Mouse (Mus musculus) c-Kit-negative CD71-positive TER-119-positive erythroid progenitor cells, embryonic 14.5 days (primary cell): Measurements from ENCODE around the gene Def6.
"Not testable (repeated sequence)": the region's sequence is repeated elsewhere in the genome, so short reads cannot be mapped to it uniquely, and the experiment has no call there.

Source experiments
- DNase-seq: peaks from one replicate; pipeline ENCODE4 v3.0.0-alpha.2; 2013; ENCODE audit warnings: low read depth, low spot score

The Def6 gene

DNA sequence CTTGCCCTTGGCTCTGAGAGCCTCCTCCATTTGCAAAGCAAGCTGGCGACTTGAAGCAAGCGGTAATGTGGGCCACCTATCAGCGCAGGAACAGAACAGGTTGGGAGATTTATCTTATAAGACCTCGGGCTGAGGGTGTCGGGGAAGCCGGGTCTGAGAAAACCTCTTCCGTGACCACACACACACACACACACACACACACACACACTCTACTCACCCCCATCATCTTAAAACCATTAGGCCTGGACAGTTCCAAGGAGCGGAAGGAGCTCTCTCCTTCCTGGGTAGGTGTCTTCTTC is 685 bp downstream of the Def6 start:
- no peak for DNase-seq

DNA sequence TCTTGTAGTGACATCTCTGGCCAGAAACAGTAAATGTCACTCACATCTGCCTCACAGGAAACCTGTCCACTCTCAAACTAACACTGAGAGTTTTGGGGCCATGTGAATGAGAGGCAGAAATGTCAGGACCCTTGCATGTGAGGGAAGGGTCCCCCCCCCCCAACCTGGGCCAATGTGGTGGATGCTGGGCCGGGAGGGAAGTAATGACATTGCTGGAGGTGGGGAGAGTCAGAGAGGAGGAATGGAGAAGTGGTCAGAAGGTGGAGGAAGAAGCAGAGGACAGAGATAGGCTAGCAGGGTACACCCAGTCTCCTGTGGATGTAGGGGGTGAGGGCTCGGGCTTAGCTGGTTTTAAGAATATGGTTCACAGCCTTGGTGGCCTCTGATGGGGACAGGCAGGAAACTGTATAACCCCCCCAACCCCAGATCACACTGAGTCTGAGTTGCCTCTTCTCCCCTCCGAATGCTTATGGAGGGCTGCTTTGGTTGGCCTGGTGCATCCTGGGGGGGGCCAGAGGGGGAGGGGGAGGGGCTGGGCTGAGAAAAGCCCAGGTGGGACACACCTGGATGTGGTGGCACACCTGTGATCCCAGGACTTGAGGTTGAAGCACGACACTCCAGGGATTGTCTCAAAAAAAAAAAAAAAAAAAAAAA is 2.0 kb downstream of the Def6 start:
- DNase-seq = no peak

DNA sequence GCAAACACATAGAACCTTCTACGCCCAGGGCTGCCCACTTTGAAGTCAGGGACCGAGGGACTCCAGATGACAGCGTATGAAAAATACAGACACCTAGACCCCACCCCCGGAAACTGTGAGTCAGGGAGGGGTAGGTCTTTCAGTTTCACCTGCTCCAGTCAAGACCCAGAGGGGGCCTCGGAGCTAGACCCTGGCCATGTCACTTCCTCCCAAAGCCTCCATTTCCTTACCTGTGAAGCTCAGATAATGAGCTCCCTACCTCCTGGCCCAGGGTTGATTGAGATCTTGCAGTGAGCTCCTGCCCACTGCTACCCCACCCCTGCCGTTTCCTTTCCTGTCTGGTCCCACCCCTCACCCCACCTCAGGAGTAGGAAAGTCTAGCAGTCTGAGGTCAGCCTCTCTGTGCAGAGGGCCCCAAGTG is 4.4 kb downstream of the Def6 start:
- DNase-seq = no peak

DNA sequence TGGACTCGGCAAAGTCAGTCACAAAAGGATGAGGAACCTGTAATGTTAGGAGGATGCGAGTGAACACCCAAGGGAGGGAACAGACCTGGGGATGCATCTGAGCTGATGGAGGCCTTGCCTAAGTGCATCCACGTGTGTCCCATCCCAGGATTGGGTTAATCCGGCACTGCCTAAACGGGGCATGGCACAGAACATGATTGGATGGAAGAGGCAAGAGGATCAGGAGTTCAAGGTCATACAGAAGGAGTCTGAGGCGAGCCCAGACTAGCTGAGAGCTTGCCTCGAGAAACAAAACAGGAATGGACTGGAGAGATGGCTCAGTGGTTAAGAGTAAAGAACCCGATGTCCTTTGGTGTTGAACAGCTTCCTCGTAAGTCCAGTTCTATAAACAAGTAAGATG is 4.8 kb downstream of the Def6 start:
- no peak for DNase-seq

DNA sequence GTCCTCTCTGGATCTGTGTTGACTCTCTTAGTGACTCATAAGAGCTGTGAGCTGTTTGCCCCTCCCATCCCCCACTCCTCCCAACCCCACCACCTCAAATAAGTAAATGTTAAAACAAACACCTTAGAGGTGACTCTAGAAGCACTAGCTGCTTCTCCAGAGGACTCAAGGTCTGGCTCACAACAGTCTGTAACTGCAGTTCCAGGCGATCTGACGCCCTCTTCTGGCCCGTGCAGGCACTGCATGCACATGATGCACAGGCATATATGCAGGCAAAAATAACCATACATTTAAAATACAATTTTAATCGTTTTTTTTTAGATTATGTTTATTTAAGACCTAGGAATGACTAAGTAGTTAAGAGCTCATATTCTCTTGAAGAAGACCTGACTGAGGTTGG is 5.7 kb downstream of the Def6 start:
- DNase-seq = no peak

DNA sequence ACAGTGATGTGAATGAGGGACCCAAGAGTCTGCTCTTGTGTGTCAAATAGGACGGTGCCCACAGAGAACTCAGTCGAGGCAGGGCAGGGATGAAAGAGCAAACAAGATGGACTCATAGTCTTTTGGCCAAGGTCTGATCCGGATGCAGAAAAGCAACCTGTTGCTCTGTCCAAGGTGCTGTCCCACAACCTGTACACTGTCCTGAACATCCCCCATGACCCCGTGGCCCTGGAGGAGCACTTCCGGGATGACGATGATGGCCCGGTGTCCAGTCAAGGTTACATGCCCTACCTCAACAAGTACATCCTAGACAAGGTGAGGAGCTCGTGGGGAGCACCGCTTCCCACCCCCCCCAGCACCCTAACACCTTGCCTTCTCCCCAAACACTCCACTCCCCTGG is 9.2 kb downstream of the Def6 start:
- no peak for DNase-seq

DNA sequence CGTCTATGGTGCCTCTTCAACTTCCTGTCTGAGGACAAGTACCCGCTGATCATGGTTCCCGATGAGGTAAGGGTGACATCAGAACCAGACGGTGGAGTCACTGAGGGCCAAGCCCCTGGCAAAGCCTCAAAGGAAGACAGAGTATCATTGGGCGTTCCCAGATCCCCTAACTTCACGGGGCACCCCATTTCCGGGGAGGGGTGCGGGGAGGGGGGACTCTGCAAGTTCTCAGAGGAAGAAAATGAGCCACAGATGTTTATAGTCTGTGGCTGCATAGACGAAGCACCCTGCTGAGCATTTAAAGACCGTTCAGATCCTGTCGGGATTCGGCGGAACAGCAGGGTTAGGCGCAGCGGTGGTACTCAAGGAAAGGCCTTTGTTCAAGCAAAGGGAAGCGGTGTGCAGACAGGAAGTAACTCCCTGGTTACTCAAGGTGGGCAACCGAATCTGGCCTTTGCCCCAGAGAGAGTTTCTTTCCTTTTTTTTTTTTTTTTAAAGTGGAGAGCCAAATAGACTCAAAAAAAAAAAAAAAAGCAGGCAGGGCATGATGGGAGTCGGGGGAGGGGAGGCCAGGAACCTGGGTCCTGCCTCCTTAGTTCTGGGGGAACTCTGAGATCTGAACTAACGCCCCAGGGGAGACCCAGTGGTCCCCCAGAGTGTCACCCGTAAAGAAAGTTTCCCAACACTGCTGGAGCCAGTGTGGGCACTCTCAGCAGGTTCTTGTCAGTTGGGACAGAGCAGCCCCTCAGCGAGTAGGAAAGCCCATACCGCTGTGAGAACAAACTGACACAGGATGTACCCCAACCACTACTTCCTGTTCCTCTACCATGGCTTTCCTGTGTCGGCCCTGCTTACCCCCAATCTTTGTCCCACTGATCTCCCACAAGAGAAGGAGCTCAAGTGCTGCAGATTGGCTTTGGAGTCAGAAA is 10.4 kb downstream of the Def6 start:
- no peak for DNase-seq

DNA sequence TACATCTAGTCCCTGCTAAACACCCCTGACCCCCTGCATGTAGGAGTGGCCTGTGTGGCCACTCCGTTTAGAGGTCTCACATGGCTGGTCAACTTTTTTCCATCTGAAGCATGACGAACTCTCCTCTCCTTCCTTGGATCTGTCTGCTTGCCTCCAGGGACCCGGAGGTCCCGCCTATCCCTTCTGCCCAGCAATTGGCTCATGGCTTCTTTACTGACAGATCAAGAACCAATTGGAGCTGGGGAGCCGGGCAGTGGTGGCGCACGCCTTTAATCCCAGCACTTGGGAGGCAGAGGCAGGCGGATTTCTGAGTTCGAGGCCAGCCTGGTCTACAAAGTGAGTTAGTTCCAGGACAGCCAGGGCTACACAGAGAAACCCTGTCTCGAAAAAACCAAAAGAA is 14.9 kb downstream of the Def6 start:
- not testable (repeated sequence) for DNase-seq

DNA sequence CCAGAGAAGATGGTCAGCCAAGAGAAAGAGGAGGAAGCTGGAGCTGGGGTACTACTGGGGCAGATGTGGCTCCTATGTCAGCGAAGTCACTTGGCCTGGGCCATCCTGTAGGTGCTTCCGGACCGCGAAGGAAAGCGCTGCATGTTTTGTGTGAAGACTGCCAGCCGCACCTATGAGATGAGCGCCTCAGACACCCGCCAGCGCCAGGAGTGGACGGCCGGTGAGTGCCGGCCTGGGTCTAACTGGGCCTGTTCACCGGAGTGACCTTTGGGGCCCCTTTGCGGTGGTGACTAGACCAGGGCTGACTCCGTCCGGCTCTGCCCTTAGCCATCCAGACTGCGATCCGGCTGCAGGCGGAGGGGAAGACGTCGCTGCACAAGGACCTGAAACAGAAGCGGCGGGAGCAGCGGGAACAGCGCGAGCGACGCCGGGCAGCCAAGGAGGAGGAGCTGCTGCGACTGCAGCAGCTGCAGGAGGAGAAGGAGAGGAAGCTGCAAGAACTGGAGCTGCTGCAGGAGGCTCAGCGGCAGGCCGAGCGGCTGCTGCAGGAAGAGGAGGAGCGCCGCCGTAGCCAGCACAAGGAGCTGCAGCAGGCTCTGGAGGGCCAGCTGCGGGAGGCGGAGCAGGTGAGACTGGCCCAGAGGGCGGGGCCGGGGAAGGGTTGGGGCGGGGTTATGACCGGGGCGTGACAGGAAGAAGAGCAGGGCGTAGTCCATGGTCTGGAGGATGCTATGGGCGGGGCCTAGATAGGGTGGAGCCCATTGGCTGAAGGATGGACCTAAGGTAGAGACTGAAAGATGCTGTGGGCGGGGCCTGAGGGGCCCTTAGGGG is 16.2 kb downstream of the Def6 start:
- peak; percentile 93 for DNase-seq

DNA sequence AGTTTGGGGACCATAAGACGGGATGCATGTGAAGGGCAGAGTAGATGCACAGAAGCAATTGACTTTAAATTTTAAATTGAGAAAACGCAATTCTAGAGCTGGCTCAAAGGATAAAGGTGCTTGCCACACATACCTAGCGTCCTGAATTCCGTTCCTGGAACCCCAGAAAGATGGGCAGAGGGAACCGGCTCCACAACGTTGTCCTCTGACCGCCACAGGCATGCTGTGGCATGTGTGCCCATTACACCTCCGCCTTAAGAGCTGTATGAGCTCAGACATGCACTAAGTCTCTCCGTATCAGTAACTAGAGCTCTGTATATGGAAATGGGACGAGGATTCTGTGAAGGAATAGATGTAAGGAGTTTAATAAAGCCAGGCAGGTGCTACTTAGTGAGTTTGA is 17.0 kb downstream of the Def6 start:
- no peak for DNase-seq

DNA sequence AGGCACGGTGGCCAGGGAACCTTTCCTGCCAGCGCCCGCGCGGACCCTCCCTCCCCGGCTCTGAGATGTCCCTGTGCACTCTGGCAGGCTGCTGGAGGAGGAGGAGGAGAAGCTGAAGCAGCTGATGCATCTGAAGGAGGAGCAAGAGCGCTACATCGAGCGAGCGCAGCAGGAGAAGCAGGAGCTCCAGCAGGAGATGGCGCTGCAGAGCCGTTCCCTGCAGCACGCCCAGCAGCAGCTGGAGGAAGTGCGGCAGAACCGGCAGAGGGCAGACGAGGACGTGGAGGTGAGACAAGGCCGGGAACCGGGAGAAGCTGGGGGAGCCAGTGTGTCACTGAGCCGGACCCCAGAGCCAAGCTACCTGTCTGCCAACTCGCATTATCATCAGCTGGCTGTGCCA is 18.4 kb downstream of the Def6 start:
- DNase-seq = no peak

DNA sequence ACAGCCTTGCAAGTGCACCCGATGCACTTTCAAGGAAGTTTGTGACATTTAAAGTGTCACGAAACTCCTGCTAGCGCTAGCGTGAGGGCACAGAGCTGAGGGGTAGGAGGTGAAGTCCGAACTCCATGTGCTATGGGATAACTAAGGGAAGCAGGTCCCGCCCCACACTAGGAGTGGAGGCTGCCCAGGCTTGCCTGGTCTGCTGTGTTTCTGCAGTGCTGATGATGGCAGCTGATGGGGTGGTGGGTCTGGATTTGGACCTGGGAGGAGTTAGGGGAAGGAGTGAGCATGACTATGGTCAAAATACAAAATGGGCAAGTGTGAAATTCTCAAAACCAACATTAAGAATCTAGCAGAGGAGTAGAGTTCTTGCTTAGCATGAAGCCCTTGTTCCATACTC is 22.9 kb downstream of the Def6 start:
- no peak for DNase-seq

DNA sequence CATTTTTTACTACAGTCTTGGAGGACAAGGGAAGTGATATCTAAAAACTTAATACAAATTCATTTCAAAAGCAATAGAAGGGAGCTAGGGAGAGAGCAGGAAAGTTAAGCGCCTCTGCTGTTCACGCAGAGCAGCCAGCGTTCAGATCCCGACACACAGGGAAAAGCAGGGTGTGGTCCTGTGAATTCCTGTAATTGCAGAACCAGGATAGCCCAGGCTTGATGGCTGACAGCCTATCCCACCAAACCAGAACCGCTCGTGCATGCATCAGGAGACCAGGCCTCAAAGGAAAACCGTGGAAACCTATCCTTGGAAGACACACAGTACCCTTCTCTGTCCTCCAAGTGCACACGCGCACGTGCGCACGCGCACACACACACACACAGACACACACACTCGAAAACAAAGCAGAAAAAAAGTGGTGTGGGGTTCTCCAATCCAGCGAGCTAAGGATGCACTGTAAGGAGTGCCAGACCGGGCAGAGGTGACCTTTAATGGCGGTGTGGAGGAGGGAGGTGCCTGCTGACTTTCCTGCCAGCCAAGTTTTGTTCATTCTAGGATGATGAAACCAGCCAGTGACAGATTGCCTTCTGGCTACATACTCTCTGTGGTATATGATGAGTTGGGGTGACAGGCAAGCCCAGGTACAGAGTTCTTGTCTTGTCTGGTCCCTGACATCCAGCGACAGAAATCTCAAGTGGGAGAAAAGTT is 23.6 kb downstream of the Def6 start:
- DNase-seq = no peak

DNA sequence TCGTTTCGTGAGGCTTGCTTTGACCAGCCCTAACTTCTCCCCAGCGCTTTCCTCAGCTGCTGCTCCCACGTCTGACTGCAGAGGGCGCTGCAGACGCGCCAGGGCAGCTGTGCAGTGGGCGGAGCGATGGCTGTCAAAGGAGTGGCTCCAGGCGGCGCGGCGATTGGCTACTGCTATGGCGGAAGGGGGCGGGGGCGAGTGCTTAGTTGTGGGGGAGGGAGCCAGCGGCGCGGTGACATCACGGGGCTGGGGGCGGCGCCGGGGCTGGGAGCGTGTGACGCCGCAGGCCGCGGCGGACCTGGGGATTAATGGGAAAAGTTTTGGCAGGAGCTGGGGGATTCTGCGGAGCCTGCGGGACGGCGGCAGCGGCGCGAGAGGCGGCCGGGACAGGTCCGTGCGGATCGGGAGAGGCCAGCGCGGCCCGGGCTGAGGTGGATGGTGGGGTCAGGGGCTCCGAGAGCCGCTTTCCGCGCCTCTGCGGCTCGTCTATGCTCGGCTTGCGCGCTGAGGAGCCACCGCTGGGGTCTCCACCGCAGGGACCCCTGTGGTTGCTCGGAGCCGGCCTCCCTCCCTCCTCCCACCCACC is 25.0 kb downstream of the Def6 start, which contains the start of gene Ppard:
Gene Ppard, plus strand, starts transcription at position 226 of the 586 bp plus-strand sequence.
- peak; percentile 94 for DNase-seq

DNA sequence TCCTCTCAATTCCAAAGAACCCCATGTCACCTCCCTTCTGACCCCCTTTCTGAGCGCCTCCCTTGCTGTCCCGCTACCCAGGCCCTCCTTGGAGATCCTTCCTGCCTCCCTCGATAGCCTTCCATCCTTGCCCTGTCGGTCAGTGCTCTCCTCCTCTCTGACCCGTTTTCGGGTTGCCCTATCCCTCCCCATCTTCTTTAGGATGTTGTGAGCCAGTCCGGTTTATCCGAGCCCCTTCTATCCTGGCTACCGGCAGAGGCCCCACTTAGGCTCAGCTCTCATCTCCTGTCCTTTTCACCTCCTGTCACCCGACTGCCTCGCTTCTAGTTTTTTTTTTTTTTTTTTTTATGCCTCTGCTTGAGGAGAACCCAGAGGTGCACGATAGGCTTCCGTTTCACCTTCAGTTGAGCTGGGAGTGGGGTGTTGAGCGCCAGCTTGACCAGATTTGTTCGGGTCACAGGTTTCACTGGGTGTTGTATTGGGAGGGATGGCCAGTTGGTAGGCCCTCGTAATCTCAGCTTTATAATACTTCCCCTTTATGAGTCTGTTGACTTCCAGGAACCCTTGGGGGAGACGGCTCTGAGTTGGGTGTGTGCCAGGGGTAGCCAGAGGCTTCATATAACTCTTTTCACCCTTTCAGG is 25.6 kb downstream of the Def6 start:
- DNase-seq = no peak

DNA sequence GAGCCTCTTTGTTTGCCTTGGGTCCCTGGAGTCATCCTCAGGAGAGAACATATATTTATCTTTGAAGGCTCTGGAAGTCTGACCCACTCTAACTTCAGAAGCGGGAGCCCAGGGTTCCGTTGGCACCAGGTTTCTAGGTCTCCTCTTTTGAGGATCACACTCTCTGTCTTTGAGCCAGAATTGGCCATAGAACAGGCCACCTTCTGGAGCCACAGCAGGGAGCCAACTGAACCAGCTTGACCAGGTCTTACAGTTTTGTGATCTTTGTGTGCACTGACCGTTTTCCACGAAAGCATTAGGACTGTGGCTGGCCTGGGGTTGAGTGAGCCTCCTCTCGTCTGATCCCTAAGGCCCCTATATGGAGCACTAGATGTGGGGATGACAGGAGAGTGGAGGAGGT is 27.1 kb downstream of the Def6 start:
- no peak for DNase-seq

DNA sequence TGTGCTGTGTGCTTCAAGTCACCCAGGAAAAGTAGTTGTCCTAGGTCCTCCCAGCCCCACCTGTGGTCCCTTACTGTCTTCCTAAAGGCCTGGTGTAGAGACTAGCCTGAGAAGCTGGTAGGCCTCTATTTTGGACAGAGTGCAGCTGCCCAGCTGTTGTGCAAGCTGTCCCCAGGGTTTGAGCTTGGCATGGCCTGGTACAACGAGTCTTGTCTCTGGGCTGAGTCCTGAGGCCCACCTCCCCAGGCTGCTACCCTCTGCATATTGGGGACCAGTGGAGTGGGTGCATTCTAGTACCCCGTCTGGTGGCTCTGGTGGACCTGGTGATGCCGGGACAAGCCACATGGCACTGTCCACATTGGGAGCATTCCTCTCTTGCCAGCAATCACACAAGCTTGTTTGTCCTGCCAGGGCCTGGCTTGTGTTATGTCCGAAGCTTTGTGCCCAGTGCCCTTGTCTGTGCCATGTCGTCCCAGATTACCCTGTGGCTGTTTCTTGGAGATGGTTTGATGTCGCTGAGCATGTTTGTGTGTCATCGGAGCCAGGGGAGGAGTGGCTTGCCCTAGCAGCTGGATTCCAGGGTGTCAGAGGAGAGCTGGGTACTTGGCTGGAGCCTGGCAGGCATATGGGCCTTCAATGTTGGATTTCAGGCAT is 28.5 kb downstream of the Def6 start:
- DNase-seq = no peak

DNA sequence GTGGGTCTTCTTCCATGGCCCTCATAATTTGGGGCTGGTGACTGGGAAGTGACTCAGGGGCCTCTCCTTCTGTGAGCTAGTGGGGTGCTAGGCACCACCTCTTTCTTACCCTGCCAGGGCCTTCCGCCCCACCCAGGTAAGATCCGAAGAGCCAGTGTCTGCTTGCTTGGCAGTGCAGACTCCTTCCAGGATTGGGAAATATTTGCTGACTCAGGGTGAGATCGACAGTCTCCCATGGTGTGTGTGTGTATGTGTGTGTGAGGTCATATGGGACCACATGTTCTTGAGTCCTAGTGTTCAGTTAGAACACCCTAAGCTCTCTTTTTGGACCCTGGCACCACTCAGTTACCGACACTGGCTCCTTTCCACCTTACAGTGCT is 29.0 kb downstream of the Def6 start:
- peak; percentile 58 for DNase-seq

DNA sequence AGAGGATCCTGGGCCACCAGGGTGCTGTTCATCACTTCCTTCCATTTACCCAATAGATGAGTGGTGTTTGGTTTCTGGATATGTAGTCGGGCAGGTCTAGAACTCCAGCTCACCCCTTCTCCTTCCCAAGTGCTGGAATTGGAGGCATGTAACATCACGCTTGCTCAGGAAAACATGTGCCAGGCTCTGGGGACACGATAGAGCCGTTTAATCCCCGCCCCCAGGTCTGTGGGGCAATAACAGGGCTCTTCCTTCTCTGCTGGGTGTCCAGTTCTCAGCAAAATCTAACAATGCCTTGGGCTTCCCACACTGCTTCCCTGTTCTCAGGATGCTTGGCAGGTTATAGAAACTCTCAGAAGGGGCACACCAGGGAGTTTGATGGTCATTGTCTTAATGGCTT is 29.8 kb downstream of the Def6 start:
- DNase-seq = no peak

DNA sequence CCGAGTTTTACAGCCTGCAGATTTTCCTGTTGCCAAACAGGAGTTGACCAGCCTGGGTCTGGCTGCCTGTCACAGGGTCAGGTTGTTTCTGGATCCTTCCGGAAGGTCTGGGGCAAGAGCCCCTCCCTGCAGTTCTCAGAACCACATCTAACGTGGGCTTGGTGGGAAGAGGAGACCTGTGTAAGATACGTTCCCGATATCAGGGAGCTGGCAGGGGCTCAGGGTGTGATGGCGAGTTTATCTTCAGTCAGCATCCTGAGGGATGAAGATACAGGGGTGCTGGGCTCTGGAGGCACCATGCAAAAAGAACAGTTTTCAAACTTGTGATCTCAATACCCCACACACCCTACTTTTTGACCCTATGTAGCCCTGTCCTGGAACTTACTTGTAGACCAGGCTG is 30.3 kb downstream of the Def6 start:
- peak; percentile 38 for DNase-seq
